Mouse (Mus musculus) naive thymus-derived CD4-positive, alpha-beta T cell, adult 2 months (primary cell): ENCODE results near the gene H2-T22.
"Not testable (repeated sequence)": the region's sequence is repeated elsewhere in the genome, so short reads cannot be mapped to it uniquely, and the experiment has no call there.

Source experiments
- DNase-seq: peaks from one replicate; pipeline ENCODE4 v3.0.0-alpha.2; 2011; ENCODE audit warnings: low read depth

H2-T22 gene

GRCm38 (mm10) chr17:36042610-36043169 is at the start of gene H2-T22, which contains the start of gene Gm6034:
H2-T22 (minus strand) TSS chr17:36042747.
Gm6034 (plus strand) TSS chr17:36042961.
- peak; percentile 96 for DNase-seq

GRCm38 (mm10) chr17:36091933-36092332 is 49.4 kb upstream of the H2-T22 start:
- not testable (repeated sequence) for DNase-seq

- DNase-seq = not testable (repeated sequence)
Observed at GRCm38 (mm10) chr17:36085976-36086375, 43.4 kb upstream of the H2-T22 start.

- no peak for DNase-seq
Observed at GRCm38 (mm10) chr17:36083870-36084451, 41.4 kb upstream of the H2-T22 start.

- DNase-seq = peak; percentile 70
Observed at GRCm38 (mm10) chr17:36083266-36083869, 40.8 kb upstream of the H2-T22 start.

GRCm38 (mm10) chr17:36082519-36083232 is 40.1 kb upstream of the H2-T22 start:
- DNase-seq = peak; percentile 32

- not testable (repeated sequence) for DNase-seq
Observed at GRCm38 (mm10) chr17:36081901-36082300, 39.4 kb upstream of the H2-T22 start.

- DNase-seq = peak; percentile 93
Observed at GRCm38 (mm10) chr17:36060829-36061228, 18.3 kb upstream of the H2-T22 start.

- DNase-seq = not testable (repeated sequence)
Observed at GRCm38 (mm10) chr17:36058362-36058761, 15.8 kb upstream of the H2-T22 start, which contains the start of gene Gm11127. Gm11127 (minus strand) TSS chr17:36058371.

GRCm38 (mm10) chr17:36057927-36058326 is 15.4 kb upstream of the H2-T22 start:
- not testable (repeated sequence) for DNase-seq

- DNase-seq = no peak
Observed at GRCm38 (mm10) chr17:36043286-36043685, 739 bp upstream of the H2-T22 start.

GRCm38 (mm10) chr17:36042055-36042454 is 492 bp downstream of the H2-T22 start:
- DNase-seq = not testable (repeated sequence)

GRCm38 (mm10) chr17:36040604-36041003 is 1.9 kb downstream of the H2-T22 start:
- not testable (repeated sequence) for DNase-seq

GRCm38 (mm10) chr17:36036126-36036525 is 6.4 kb downstream of the H2-T22 start:
- peak; percentile 27 for DNase-seq

- DNase-seq = peak; percentile 76
Observed at GRCm38 (mm10) chr17:36035010-36035638, 7.4 kb downstream of the H2-T22 start.

- DNase-seq = not testable (repeated sequence)
Observed at GRCm38 (mm10) chr17:36034524-36034923, 8.0 kb downstream of the H2-T22 start.

- DNase-seq = peak; percentile 84
Observed at GRCm38 (mm10) chr17:36032351-36032875, 10.1 kb downstream of the H2-T22 start, which contains the start of gene H2-T23. H2-T23 (minus strand) TSS chr17:36032855.

- peak; percentile 72 for DNase-seq
Observed at GRCm38 (mm10) chr17:36031583-36032331, 10.8 kb downstream of the H2-T22 start.

GRCm38 (mm10) chr17:36030703-36031582 is 11.6 kb downstream of the H2-T22 start:
- DNase-seq = not testable (repeated sequence)
